Mouse (Mus musculus) forebrain, postnatal 0 days (tissue): ENCODE measurements at regions not wholly inside any gene's neighbourhood (a gene's known extent, or its start where the extent isn't known, plus 50 kb on each side); places are given as distances from the start of the nearest gene placed in this dataset.

Source experiments
- ATAC-seq: fragments of 200-750 bp; cut with Nextera tagmentation; 2 replicates; pipeline ENCODE4 v1.8.0; 2017; ENCODE audit warnings: mild to moderate bottlenecking, moderate library complexity
- DNase-seq: peaks from one replicate; pipeline ENCODE4 v3.0.0-alpha.2; 2015
- H3K27ac ChIP-seq: fragments of 300-500 bp; sonication (generic); 2 replicates; pipeline ENCODE4 v1.5.1; 2014; ENCODE audit warnings: low read depth, mild to moderate bottlenecking, antibody characterized with exemption, low read length, moderate library complexity, mixed read lengths
- H3K27me3 ChIP-seq: fragments of 300-500 bp; sonication (generic); 2 replicates; pipeline ENCODE4 v1.6.1; 2014; ENCODE audit warnings: mild to moderate bottlenecking, low read length, mixed read lengths; ENCODE audit not compliant: insufficient read depth
- H3K36me3 ChIP-seq: fragments of 300-500 bp; sonication (generic); 2 replicates; pipeline ENCODE4 v1.6.1; 2014; ENCODE audit warnings: mild to moderate bottlenecking, moderate library complexity; ENCODE audit not compliant: insufficient read depth
- H3K4me1 ChIP-seq: fragments of 300-500 bp; sonication (generic); 2 replicates; pipeline ENCODE4 v1.6.1; 2014; ENCODE audit warnings: antibody characterized with exemption; ENCODE audit not compliant: insufficient read depth
- H3K4me2 ChIP-seq: fragments of 300-500 bp; sonication (generic); 2 replicates; pipeline ENCODE4 v1.6.1; 2014; ENCODE audit warnings: low read depth, mild to moderate bottlenecking, moderate library complexity
- H3K4me3 ChIP-seq: fragments of 300-500 bp; sonication (generic); 2 replicates; pipeline ENCODE4 v1.5.1; 2014; ENCODE audit warnings: low read depth, low read length, mixed read lengths
- H3K9ac ChIP-seq: fragments of 300-500 bp; sonication (generic); 2 replicates; pipeline ENCODE4 v1.6.1; 2014; ENCODE audit warnings: mild to moderate bottlenecking
- H3K9me3 ChIP-seq: fragments of 300-500 bp; sonication (generic); 2 replicates; pipeline ENCODE4 v1.6.1; 2016; ENCODE audit warnings: low read length
- CTCF ChIP-seq: sonication (generic); IDR thresholded peaks from 2 replicates; pipeline ENCODE4 v1.5.1; 2016; ENCODE audit warnings: antibody characterized with exemption, control low read depth, low read depth
- WGBS: fragments of 180-500 bp; shearing (Covaris S2); extraction: QIAGEN DNeasy Blood & Tissue Kit; methylation state at CpG from one replicate; pipeline ENCODE4 v1.1.7; 2014; 5-methylcytosine and 5-hydroxymethylcytosine counted together

- Histone ChIP-seq H3K27me3 (no peaks in the 10 kb centered on the region), H3K36me3 (no peaks in the 10 kb centered on the region), H3K9ac (no peak overlapping the region), H3K4me3 (no peak overlapping the region), H3K4me1 (no peaks in the 10 kb centered on the region), H3K9me3 (no peaks in the 10 kb centered on the region), H3K4me2 (no peak overlapping the region), H3K27ac (no peak overlapping the region)
- 92% methylated on average over 11 of the region's 11 CpGs for WGBS
- TF ChIP-seq CTCF: no peak
- ATAC-seq (no peak), DNase-seq (no peak)
Measured at GRCm38 (mm10) chr14:114804643-114805042, 287.4 kb upstream of the Gpc5 start.

GRCm38 (mm10) chr14:114808621-114809020 is 283.4 kb upstream of the Gpc5 start:
- DNase-seq: no peak
- Histone ChIP-seq H3K9me3 (no peaks in the 10 kb centered on the region), H3K4me2 (no peak overlapping the region), H3K27me3 (no peaks in the 10 kb centered on the region), H3K4me3 (no peak overlapping the region), H3K27ac (no peak overlapping the region), H3K4me1 (no peaks in the 10 kb centered on the region), H3K9ac (no peak overlapping the region), H3K36me3 (no peaks in the 10 kb centered on the region)
- WGBS: 68% methylated on average over 2 of the region's 2 CpGs
- no peak for ATAC-seq
- TF ChIP-seq CTCF: no peak

- H3K4me2 ChIP-seq: no peak overlapping the region
- no peak overlapping the region for H3K27ac ChIP-seq
Measured at GRCm38 (mm10) chr14:114820677-114821076, 271.3 kb upstream of the Gpc5 start.

GRCm38 (mm10) chr14:114821098-114821594 is 270.9 kb upstream of the Gpc5 start:
- no peak overlapping the region for H3K9ac ChIP-seq
- H3K4me1 ChIP-seq: no peaks in the 10 kb centered on the region
- no peaks in the 10 kb centered on the region for H3K27me3 ChIP-seq
- H3K4me3 ChIP-seq: no peak overlapping the region
- no peak overlapping the region for H3K27ac ChIP-seq
- TF ChIP-seq CTCF: no peak
- H3K4me2 ChIP-seq: no peak overlapping the region
- no peaks in the 10 kb centered on the region for H3K36me3 ChIP-seq
- DNase-seq (no peak), ATAC-seq (peak; percentile 61)
- no peaks in the 10 kb centered on the region for H3K9me3 ChIP-seq
- WGBS: 31% methylated on average over 2 of the region's 2 CpGs

More at GRCm38 (mm10) chr14:114820677-114821076, 271.3 kb upstream of the Gpc5 start:
- ATAC-seq (0 out of 2 replicates have a peak, but pooled peaks have one; percentile 12), DNase-seq (no peak)
- Histone ChIP-seq H3K4me3 (no peak overlapping the region), H3K9ac (no peak overlapping the region), H3K4me1 (no peaks in the 10 kb centered on the region), H3K27me3 (no peaks in the 10 kb centered on the region), H3K36me3 (no peaks in the 10 kb centered on the region), H3K9me3 (no peaks in the 10 kb centered on the region)
- TF ChIP-seq CTCF: no peak
- 28% methylated on average over 1 of the region's 1 CpGs for WGBS

GRCm38 (mm10) chr14:114821672-114822071 is 270.3 kb upstream of the Gpc5 start:
- ATAC-seq (no peak), DNase-seq (no peak)
- WGBS: 87% methylated on average over 5 of the region's 5 CpGs
- TF ChIP-seq CTCF: no peak
- H3K27me3 ChIP-seq: no peaks in the 10 kb centered on the region
- H3K4me2 ChIP-seq: no peak overlapping the region
- H3K4me1 ChIP-seq: no peaks in the 10 kb centered on the region
- no peaks in the 10 kb centered on the region for H3K9me3 ChIP-seq
- H3K36me3 ChIP-seq: no peaks in the 10 kb centered on the region
- no peak overlapping the region for H3K9ac ChIP-seq
- H3K4me3 ChIP-seq: no peak overlapping the region
- no peak overlapping the region for H3K27ac ChIP-seq

GRCm38 (mm10) chr14:114826662-114827321 is 265.2 kb upstream of the Gpc5 start:
- H3K4me1 ChIP-seq: no peaks in the 10 kb centered on the region
- H3K36me3 ChIP-seq: no peaks in the 10 kb centered on the region
- no peaks in the 10 kb centered on the region for H3K9me3 ChIP-seq
- no peak for ATAC-seq
- DNase-seq: no peak
- no peak overlapping the region for H3K9ac ChIP-seq
- no peak for TF ChIP-seq CTCF
- 76% methylated on average over 10 of the region's 10 CpGs for WGBS
- no peaks in the 10 kb centered on the region for H3K27me3 ChIP-seq
- H3K4me2 ChIP-seq: no peak overlapping the region
- no peak overlapping the region for H3K27ac ChIP-seq
- no peak overlapping the region for H3K4me3 ChIP-seq

- no peaks in the 10 kb centered on the region for H3K4me1 ChIP-seq
- no peak for ATAC-seq
- no peak overlapping the region for H3K27ac ChIP-seq
- no peak overlapping the region for H3K4me3 ChIP-seq
- no peak for TF ChIP-seq CTCF
- no peaks in the 10 kb centered on the region for H3K27me3 ChIP-seq
- no peaks in the 10 kb centered on the region for H3K9me3 ChIP-seq
- H3K9ac ChIP-seq: no peak overlapping the region
- DNase-seq: no peak
- 20% methylated on average over 2 of the region's 2 CpGs for WGBS
- H3K4me2 ChIP-seq: no peak overlapping the region
- H3K36me3 ChIP-seq: no peaks in the 10 kb centered on the region
Measured at GRCm38 (mm10) chr14:114829310-114829709, 262.7 kb upstream of the Gpc5 start.
